Mouse (Mus musculus) liver, adult (tissue): Measurements from ENCODE around the gene AC109138.7.

Experiments used
- GATA4 ChIP-seq: IDR thresholded peaks from 2 replicates; pipeline ENCODE4 v1.6.1; 2014; ENCODE audit warnings: mild to moderate bottlenecking, low read length; ENCODE audit not compliant: insufficient replicate concordance

AC109138.7 gene

GRCm38 (mm10) chr19:4214071-4214770 lies at the start of gene AC109138.7, which contains the start of gene Clcf1:
TSS of gene AC109138.7 (plus strand) at chr19:4214357.
TSS of gene Clcf1 (plus strand) at chr19:4214238.
- TF ChIP-seq GATA4, result no peak

- no peak for TF ChIP-seq GATA4
Measured at GRCm38 (mm10) chr19:4164721-4165120, 49.4 kb upstream of the AC109138.7 start.

DNA sequence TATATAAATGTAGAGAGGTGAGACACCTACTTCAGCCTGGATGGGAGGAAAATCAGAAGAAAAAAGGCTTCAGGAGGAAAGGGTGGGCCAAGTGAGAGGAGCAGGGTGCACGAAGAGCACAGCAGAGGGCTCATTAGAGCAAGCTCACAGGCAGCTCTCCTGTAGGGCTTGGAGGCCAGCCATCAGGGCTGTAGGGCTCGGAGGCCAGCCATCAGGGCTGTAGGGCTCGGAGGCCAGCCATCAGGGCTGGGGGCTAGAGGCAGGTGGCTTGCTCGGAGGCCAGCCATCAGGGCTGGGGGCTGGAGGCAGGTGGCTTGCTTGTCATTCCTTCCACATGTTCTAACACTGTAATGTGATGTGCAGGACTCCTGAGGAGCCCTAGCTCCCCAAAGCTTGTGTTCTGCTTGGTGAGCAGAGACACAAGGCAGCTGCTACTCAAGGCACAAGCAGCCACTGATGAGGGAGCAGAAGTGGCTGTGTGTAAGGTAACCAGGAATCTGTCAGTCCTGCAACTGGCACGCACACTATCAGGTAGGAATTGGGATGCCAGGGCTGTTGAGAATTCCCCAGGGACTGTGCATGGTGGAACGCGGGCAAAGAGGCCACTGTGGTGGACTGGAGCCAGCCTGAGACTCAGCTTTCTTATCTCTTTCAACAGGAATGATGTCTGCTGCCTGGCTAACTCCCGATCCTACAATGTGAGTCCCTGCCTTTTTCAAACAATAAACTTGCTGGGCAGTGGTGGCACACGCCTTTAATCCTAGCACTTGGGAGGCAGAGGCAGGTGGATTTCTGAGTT lies 47.3 kb upstream of the AC109138.7 start:
- TF ChIP-seq GATA4, result no peak

GRCm38 (mm10) chr19:4169378-4169784 lies 44.8 kb upstream of the AC109138.7 start:
- TF ChIP-seq GATA4, result no peak

DNA sequence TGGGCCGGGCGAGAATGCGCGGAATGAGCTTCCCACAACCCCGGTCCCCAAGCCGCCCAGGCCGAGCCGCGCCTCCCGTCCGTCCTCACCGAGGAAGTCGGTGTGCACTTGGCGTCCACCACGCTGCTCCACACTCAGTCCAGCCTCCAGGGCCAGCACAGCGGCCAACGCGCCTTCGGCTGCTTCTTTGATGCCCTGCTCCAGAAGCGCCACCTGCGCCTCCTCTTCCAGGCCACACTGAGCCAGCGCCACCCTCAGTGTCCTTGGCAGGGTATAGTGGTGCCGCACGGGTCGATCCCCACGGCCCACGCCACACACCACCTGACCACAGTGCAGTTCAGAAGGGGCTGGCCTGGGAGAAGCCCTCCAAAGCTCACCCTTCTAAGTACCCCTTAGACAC lies 44.3 kb upstream of the AC109138.7 start:
- TF ChIP-seq GATA4, result no peak

- no peak for TF ChIP-seq GATA4
Measured at GRCm38 (mm10) chr19:4170723-4171392, 43.3 kb upstream of the AC109138.7 start.

GRCm38 (mm10) chr19:4171393-4172290 lies 42.5 kb upstream of the AC109138.7 start:
- TF ChIP-seq GATA4, result no peak

DNA sequence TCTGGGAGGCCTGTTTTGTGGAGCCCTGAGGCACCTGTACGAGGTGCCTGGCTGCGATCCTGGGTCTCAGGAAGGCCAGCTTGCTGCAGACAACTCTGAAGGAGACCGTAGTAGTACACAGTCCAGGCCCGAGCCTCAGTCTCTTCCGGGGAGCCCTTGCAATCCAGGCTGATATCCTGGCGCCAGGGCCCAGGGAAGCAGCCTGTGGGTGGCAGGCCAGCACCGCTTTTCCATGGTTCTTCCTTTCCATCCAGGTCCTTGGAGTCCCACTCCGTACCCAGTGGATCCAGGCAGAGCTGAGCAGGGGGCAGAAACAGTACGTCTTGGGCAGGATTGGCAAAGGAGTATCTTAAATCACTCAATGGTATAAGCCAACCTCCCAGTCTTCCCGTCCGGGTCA lies 41.2 kb upstream of the AC109138.7 start:
- TF ChIP-seq GATA4, result no peak

GRCm38 (mm10) chr19:4175368-4175947 lies 38.7 kb upstream of the AC109138.7 start, which contains the start of gene Carns1:
TSS of gene Carns1 (minus strand) at chr19:4175479.
- no peak for TF ChIP-seq GATA4

DNA sequence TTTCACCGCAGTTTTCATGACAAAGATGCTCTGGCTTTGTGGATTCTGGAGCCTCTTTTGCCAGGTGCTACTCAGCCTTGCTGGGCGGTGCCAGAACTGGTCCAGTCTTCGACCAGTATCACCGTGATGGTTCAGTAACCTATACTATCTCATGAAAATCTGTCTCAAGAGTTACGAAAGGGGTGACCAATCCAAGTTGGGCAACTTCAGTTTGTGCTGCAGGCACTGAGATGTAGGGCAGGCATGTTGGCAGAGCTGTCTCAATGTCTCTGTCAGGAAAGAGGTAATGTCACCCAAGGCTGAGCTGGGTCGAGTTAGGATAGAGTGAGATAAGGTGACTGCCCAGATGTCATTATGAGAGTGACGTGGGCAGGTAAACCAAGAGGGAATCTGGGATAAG lies 33.7 kb upstream of the AC109138.7 start:
- TF ChIP-seq GATA4, result no peak

DNA sequence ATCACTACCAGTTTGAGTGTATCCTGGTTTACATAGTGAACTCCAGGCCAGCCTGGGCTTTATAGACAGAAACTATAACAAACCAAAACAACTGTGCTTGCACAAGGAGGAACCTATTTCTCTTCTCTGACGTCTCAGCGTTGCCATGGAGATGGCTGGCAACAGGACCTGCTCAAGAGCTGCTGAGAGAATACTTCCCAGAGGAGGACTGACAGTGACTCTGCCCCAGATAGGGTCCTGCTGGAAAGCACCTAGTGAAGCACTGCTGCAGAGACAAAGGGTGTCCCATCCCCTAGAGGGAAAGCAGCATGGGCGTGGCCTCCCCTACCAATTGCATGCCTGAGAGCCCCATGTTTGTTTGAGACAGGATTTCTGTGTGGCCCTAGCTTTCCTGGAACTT lies 32.3 kb upstream of the AC109138.7 start:
- no peak for TF ChIP-seq GATA4

DNA sequence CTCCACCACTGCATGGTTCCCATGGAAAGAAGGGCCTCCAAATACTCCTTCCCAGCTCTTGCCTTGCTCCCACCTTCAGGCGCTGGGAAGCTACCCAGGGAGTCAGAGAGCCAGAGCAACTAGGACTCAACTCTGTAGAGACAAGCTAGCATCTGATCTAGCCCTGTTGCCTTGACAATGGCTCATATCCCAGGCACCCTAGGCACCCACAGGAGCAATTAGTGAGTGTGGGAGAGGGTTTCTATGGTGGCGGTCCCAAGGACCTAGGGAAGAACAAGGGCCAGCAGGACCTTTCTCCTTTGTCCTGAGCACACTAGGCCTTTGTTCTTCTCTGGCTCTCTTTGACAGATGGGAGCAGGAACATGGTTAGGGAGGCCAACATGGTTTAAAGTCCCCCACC lies 30.5 kb upstream of the AC109138.7 start:
- no peak for TF ChIP-seq GATA4

GRCm38 (mm10) chr19:4184976-4185975 lies 28.9 kb upstream of the AC109138.7 start:
- no peak for TF ChIP-seq GATA4
